24 mouse cellular contexts compared by ENCODE assay signal in genomic region chr16:38326778-38327397, GRCm38 (mm10). TPM values are rescaled to one million over a fixed set of nuclear protein-coding genes. Genes with fewer than 3 reads are reported as not detected.
"Had no signal": no experiment of that assay in that cellular context is flagged by ENCODE, and none has a peak within 500 bp of the region (broad histone marks: within the 10 kb centered on the region; RNA-seq: fewer than 3 reads in every experiment).

No protein-coding gene starts in this region.

- H3K9ac ChIP-seq: neural tube, embryonic 12.5 days; neural tube, embryonic 13.5 days; neural tube, embryonic 15.5 days; stomach, embryonic 15.5 days had no signal

- H3K4me1 ChIP-seq: neural tube, embryonic 12.5 days; neural tube, embryonic 13.5 days; neural tube, embryonic 15.5 days; stomach, embryonic 15.5 days had no signal

- H3K36me3 ChIP-seq: neural tube, embryonic 12.5 days; neural tube, embryonic 13.5 days; neural tube, embryonic 15.5 days; stomach, embryonic 15.5 days had no signal

- H3K4me2 ChIP-seq: neural tube, embryonic 12.5 days; neural tube, embryonic 13.5 days; neural tube, embryonic 15.5 days; stomach, embryonic 15.5 days had no signal

- DNase-seq: retina, postnatal 1 day; right cerebral cortex, adult 18-20 months; right cerebral cortex, postnatal 14 days; right cerebral cortex, postnatal 25 days; right cerebral cortex, postnatal 4 days; spleen, adult 18-20 months; thymus, adult 18-20 months; thymus, adult 2 months; thymus, postnatal 14 days; thymus, postnatal 25 days; thymus, postnatal 4 days had no signal

- H3K9me3 ChIP-seq: neural tube, embryonic 12.5 days; neural tube, embryonic 13.5 days; neural tube, embryonic 15.5 days; stomach, embryonic 15.5 days had no signal

- H3K4me3 ChIP-seq: neural tube, embryonic 12.5 days; neural tube, embryonic 13.5 days; neural tube, embryonic 15.5 days; stomach, embryonic 15.5 days had no signal

- H3K27me3 ChIP-seq: neural tube, embryonic 12.5 days; neural tube, embryonic 13.5 days; neural tube, embryonic 15.5 days; stomach, embryonic 15.5 days had no signal

- H3K27ac ChIP-seq: neural tube, embryonic 12.5 days; neural tube, embryonic 13.5 days; neural tube, embryonic 15.5 days; stomach, embryonic 15.5 days; stomach, postnatal 0 days had no signal

RNA-seq across cellular contexts. Expression of gene Maats1, which starts 15.1 kb away (rescaled TPM):
- total RNA-seq: neutrophil, adult 5-6 weeks had no signal
- polyA plus RNA-seq: stomach, embryonic 14.5 days had no signal

RNA-seq across cellular contexts. Expression of gene Gm21987, which starts 20.0 kb away (rescaled TPM):
- total RNA-seq: neutrophil, adult 5-6 weeks had no signal
- polyA plus RNA-seq: neural tube, embryonic 12.5 days; neural tube, embryonic 13.5 days; neural tube, embryonic 14.5 days; neural tube, embryonic 15.5 days; small intestine, adult 2 months; spleen, adult 2 months; stomach, embryonic 14.5 days; stomach, embryonic 15.5 days; stomach, postnatal 0 days; testis, adult 2 months; thymus, adult 2 months; thymus, postnatal 0 days; urinary bladder, adult 2 months had no signal

RNA-seq across cellular contexts. Expression of gene Nr1i2, which starts 32.3 kb away (rescaled TPM):
- total RNA-seq: neutrophil, adult 5-6 weeks had no signal
- polyA plus RNA-seq: neural tube, embryonic 12.5 days; neural tube, embryonic 14.5 days; neural tube, embryonic 15.5 days; spleen, adult 2 months; thymus, postnatal 0 days had no signal
